Mouse (Mus musculus) mouse trophoblast stem cell (cell line): ENCODE data around the gene Cplx2.

Source experiments
- in situ Hi-C, 2 experiments: fragments of 300-500 bp; cut with MseI, MboI; formaldehyde crosslinking; loops; 2 replicates in 1 of 2; 3 replicates in 1 of 2; pipeline ENCODE4 v1.15.1; 2025

The Cplx2 gene

GRCm38 (mm10) chr13:54402346-54402745, 31.2 kb downstream of the Cplx2 start:
- in situ Hi-C loops = no loop called here

GRCm38 (mm10) chr13:54403224-54404070, 32.3 kb downstream of the Cplx2 start:
- in situ Hi-C loops = no loop called here

GRCm38 (mm10) chr13:54404205-54404604, 33.1 kb downstream of the Cplx2 start:
- in situ Hi-C loops = no loop called here

- in situ Hi-C loops = no loop called here
Measured at GRCm38 (mm10) chr13:54405805-54406204, 34.7 kb downstream of the Cplx2 start.

- in situ Hi-C loops = no loop called here
Measured at GRCm38 (mm10) chr13:54411656-54412055, 40.5 kb downstream of the Cplx2 start.

- in situ Hi-C loops = no loop called here
Measured at GRCm38 (mm10) chr13:54412236-54412635, 41.1 kb downstream of the Cplx2 start.

- in situ Hi-C loops = no loop called here
Measured at GRCm38 (mm10) chr13:54412721-54413120, 41.6 kb downstream of the Cplx2 start.

GRCm38 (mm10) chr13:54415059-54415458, 43.9 kb downstream of the Cplx2 start:
- in situ Hi-C loops = no loop called here

- in situ Hi-C loops = no loop called here
Measured at GRCm38 (mm10) chr13:54418781-54419327, 47.7 kb downstream of the Cplx2 start.

- in situ Hi-C loops = no loop called here
Measured at GRCm38 (mm10) chr13:54420226-54420625, 49.1 kb downstream of the Cplx2 start.

GRCm38 (mm10) chr13:54425269-54425668, 54.1 kb downstream of the Cplx2 start:
- in situ Hi-C loops = no loop called here

GRCm38 (mm10) chr13:54426781-54427655, 55.9 kb downstream of the Cplx2 start:
- in situ Hi-C loops = no loop called here

- in situ Hi-C loops = no loop called here
Measured at GRCm38 (mm10) chr13:54428771-54429170, 57.6 kb downstream of the Cplx2 start.

GRCm38 (mm10) chr13:54430051-54430450, 58.9 kb downstream of the Cplx2 start:
- in situ Hi-C loops = no loop called here

GRCm38 (mm10) chr13:54431161-54431560, 60.0 kb downstream of the Cplx2 start:
- in situ Hi-C loops = no loop called here
